Mouse (Mus musculus) monocyte, adult 2 months (primary cell): ENCODE measurements around the gene Lrmp.
"Not testable (repeated sequence)": the region's sequence is repeated elsewhere in the genome, so short reads cannot be mapped to it uniquely, and the experiment has no call there.

Source experiments
- DNase-seq, 2 experiments: peaks; one replicate each; pipeline ENCODE4 v3.0.0; 2022; ENCODE audit warnings: low spot score in 2 of 2, low read depth in 1 of 2

Lrmp gene

GRCm38 (mm10) chr6:145115476-145116097, at the start of gene Lrmp:
Gene Lrmp (plus strand): TSS chr6:145115653.
- DNase-seq: peak; percentile 27 to 46

- no peak for DNase-seq
Observed at GRCm38 (mm10) chr6:145066416-145066815, 49.0 kb upstream of the Lrmp start.

DNA sequence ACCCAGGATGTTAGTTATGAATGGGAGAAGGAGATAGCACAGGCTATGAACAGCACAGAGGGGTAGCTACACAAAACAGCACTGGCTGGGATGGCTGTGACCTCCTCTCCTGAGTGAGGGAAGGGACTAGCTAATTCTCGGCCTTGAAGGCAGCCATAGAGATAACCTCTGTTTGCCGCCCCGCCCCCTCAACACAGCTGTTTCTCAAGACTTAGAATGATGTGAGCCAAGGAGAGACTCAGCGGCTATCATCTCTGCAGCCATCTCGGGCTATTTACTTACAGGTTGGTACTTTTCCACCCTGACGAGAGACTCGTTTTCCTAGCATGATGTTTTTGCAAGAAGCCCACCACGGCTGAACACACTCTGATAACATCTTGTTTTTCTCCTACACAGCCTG, 47.8 kb upstream of the Lrmp start:
- no peak for DNase-seq

DNA sequence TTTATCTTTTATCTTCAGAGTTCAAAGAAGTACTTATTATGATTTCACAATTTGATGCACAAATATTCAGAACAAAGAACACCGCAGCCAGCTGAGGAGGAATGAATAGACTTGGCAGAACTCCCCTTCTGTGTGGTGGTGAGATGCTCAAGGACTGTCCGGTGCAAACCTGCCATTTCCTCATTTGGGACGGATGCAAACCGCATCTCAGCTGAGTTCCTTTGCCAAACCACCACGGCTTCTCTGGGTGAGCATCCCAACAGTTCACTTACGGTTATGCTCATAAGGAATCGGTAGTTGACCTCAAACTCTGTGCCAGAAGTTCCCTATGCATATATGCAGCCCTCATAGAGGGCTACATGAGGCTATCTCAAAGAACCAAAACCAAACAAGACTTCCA, 46.1 kb upstream of the Lrmp start:
- DNase-seq: no peak

GRCm38 (mm10) chr6:145069921-145070320, 45.5 kb upstream of the Lrmp start:
- DNase-seq: no peak

DNA sequence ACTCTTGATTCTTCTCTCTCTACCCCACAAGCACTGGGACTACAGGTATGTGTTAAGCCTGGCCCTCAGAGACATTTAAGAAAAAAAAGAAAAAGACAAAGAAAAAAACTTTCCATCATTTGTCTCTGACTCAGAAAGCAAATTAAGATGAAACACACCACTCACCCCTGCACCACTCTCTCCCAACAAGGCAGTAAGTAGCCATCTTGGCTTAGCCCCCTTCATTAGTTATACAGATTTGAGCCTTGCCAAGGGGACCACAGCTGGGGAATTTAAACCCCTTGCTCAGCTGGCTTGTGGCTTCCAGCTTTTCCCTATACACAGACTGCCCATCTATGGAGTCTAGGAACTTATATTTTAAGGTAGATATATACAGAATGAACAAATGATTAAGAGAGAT, 41.0 kb upstream of the Lrmp start:
- no peak for DNase-seq

DNA sequence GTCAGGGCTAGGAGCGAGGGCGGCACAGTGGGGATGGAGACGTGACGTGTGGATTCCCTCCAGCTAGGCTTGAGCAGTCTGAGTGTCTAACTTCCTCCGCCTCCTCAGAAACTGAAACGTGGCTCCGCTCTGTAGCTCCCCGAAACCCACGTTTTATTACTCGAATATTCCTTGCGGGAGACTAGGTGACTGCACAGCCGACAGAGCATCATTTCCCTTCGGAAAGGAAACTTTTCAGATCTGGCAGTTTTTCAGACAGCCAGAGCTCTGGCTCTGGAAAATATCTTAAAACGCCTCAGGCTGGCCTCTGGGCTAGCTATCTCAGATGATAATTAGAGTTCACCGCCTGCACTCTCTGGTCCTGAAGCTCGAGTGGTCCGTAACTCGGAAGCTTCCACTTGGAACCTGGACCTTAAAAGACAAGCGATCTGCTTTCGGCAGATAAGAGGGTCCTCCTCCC, 40.3 kb upstream of the Lrmp start:
- DNase-seq: no peak

DNA sequence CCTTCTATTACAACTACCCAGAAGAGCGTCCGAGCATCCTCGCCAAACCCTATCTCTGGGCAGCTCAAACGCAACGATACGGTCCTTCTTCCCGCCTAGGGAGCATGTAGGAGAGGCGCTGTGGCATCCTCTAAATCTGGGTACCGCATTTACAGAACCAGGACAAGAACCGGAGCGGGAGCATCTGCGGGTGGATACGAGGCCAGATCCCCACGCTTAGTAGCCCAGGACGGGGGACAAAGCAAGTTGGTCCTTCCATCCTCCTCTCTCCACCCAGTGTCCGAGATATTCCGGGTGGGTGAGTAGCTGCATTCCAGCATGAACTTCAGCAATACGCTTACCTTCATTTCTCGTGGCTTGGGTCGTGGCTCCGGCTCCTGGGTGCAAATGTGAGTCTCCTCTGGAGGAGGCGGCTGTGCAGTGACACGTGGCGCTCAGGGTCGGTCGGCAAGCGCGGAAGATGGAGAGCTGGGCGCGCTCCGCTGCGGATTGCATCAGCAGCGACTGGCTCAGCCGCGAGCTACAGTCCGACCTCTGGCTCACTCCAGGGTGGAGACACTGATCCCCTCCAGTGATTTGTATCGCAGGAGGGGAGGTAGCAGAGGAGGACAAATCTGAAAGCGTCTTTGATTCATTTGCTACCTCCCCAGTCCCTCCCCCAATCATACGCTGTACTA, 39.8 kb upstream of the Lrmp start, which contains the start of gene Bcat1:
TSS of gene Bcat1 (minus strand) at position 637 of the 677 bp plus-strand sequence.
- DNase-seq: no peak

- no peak for DNase-seq
Observed at GRCm38 (mm10) chr6:145076286-145076685, 39.2 kb upstream of the Lrmp start.

DNA sequence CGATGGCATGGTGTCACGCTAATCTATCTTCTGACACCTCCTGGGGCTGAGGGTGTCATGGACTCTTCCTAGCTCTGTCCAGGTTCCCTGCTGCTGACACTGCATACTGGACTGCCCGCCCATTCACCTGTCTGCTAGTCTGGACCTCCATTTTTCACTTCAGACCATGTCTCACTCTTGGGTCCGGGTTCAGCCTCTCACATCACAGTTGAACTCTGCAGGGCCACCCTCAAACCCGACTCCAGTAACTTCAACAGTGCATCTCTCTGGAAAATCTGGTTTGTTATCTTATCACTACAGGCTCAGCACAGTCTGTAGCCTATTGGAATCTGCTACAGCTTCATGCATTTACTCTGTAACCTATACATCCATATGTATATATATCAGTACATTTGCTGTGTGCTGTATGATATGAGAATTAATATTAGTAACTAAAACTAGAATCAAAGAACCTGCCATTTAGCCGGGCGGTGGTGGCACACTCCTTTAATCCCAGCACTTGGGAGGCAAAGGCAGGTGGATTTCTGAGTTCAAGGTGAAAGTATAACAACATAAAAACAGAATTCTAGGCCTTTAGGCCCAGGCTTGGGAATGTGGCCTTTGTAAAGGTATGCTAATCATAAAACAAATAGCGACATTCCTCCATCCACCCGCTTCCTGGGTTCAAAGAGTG, 36.2 kb upstream of the Lrmp start:
- DNase-seq: no peak

DNA sequence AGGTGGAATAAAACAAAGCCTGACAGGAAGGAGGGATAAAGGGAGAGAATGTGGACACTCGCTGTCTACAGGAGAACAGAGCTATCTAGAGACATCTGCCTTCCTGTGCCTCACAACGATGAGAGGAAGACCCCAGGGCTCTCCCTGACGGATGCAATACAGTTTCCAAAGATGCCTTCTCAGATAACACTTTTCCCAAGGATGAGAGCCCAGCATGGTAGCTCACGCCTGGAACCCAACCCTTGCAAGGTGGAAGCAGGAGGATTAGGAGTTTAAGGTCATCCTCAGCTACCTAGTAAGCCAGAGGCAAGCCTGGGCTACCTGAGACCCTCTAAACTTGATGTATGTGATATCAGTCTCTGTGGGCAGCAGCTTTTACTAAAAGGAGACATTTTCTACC, 33.7 kb upstream of the Lrmp start:
- no peak for DNase-seq

DNA sequence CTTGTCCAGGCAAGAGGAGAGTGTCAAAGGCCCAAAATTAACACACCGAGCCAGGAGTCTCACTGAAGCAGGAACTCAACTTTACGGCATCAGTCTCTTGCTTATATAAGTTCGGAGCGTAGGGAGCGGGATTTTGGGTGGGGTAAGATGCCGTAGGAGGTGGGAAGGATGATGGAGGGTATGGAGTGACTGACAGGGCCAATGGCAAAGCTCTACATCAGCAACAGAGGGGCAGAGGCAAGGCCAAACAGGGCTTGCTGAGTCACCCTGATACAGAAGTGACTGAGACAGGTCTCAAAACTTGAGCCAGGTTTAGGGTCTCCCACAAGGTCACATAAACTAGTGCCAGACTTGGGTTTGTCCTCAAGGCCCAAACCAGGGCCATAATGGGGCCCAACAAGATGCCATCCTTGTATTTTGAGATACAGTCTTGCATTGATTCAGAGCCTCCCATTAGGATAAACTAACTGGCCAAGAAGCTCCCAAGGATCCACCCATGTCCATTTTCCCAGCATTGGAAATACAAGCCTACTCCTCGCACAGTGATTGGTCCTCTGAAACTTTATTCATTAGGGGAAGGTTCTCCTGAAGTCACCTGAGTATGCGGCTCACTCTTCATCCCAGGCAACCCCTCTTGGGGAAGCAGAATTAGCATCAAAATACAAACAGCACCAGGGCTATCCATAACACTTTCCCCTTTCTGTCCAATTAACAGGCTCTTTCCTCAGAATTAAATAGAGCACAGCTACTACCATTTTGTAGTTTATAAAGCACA, 30.9 kb upstream of the Lrmp start:
- no peak for DNase-seq

DNA sequence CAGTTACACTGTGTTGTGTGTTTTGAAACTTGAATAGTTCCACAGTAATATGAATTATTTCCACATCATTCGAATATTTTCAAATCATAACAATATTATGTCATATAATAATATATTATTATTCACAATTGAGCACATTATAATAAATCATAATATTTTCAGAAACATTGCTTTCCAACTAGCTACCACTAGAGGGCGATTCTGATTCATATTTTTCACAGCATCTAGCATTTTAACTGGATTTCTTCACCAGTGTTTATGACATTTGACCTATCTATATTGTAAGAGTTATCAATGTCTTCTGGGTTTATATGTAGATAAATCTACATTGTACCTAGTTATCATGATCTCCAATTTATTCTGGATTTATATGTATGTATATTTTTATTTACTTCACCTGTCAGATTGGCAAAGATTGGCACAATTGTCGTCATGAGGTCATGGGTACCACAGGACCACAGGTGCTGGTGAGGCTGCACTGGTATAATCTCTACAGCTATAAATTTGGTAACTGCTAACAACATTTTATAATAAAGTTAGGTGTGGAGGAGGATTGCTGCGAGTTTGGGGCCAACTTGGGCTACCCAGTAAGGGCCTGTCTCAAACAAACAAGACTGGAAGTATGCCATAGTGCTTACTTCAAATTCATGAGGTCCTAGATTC, 26.9 kb upstream of the Lrmp start:
- no peak for DNase-seq

GRCm38 (mm10) chr6:145089373-145089772, 26.1 kb upstream of the Lrmp start:
- DNase-seq: no peak

DNA sequence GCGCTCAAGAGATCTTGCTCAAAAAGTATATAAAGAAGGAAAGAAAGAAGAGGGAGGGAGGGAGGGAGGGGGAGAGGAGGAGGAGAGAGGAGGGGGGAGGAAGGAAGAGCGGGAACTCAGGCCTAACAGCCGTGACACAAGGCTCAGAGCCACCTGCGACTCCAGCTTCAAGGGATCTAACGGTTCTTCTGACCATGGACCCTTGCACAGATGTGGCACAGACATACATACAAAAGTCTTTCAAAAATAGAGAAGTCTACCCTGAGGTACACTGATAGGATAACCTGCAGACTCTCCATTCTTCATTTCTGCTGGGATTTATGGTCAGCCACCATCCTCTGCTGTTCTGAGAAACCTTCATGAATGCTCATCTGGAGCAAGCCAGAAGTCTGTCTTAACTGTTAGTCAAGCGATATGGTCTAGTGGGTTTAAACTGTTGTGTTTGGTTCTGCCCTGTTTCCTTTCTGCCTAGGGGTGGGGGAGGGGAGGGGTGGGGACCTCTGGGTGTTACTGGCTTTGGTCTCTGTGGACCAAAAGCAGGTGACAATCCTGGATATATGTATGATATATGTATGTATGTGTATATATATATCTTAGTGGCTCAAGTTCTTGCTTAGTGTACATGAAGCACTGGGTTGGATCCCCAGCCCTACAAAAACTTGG, 25.1 kb upstream of the Lrmp start:
- DNase-seq: no peak

GRCm38 (mm10) chr6:145090928-145091327, 24.5 kb upstream of the Lrmp start:
- DNase-seq: no peak

GRCm38 (mm10) chr6:145091998-145092397, 23.5 kb upstream of the Lrmp start:
- DNase-seq: no peak

- DNase-seq: not testable (repeated sequence)
Observed at GRCm38 (mm10) chr6:145093038-145093622, 22.3 kb upstream of the Lrmp start.

DNA sequence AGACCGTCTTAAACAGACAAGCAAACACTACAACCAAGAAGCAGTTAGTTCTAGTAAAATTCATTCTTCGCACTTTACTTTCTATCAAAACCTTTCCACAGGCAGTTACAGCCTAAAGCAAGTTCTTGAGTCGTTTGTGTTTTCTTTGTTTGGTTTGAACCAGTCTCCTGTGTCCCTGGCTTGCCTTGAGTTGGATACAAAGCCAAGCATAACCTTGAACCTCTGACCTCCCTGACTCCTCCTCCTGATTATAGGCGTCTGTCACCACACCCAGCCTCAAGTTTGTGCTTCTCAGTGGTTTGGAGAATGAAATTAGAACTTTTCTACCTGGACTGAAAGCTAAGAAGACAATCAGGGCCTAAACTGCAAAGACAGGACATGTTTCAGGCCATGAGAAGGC, 21.0 kb upstream of the Lrmp start:
- DNase-seq: no peak

DNA sequence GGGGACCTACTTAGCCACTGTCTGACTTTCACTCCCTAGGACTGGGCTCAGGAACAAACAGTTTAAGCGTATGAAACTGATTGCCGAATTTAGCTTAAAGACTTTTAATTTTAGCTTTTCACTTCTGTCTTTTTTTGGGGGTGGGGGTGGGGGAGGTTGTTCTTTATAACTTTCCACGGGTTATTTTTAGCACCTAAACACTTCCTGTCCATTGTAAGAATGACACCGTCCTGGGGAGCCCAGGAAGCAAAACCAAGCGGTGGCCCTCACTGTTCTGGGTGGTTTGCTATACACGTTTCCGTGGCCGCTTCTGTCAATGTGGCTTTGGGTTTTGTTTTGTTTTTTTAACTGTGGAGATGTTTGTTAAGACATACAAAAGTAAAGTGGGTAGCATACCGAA, 14.5 kb upstream of the Lrmp start:
- no peak for DNase-seq
